Mouse (Mus musculus) liver, embryonic 11.5 days (tissue): ENCODE data around the gene Nrbf2. TPM values are rescaled to one million over a fixed set of nuclear protein-coding genes. Genes with fewer than 3 reads are reported as not detected.
A peak's percentile ranks its signal among the peaks of the same experiment; 100 is the strongest.

Source experiments
- ATAC-seq: fragments of 200-750 bp; cut with Nextera tagmentation; replicated peaks from 2 replicates; pipeline ENCODE4 v1.8.0; 2017; ENCODE audit warnings: moderate number of reproducible peaks, mild to moderate bottlenecking, moderate TSS enrichment, moderate library complexity; ENCODE audit not compliant: low FRiP score
- DNase-seq: peaks from one replicate; pipeline ENCODE4 v3.0.0-alpha.2; 2017; ENCODE audit warnings: low spot score
- H3K27ac ChIP-seq: fragments of 300-500 bp; sonication (generic); 2 replicates; pipeline ENCODE4 v1.5.1; 2014; ENCODE audit warnings: mild to moderate bottlenecking, low read depth, low read length, control low read depth
- H3K27me3 ChIP-seq: fragments of 300-500 bp; sonication (generic); replicated peaks from 2 replicates; pipeline ENCODE4 v1.6.1; 2014; ENCODE audit warnings: low read length, mixed read lengths; ENCODE audit not compliant: control insufficient read depth, insufficient read depth
- H3K36me3 ChIP-seq: fragments of 300-500 bp; sonication (generic); 2 replicates; pipeline ENCODE4 v1.6.1; 2014; ENCODE audit warnings: mild to moderate bottlenecking, low read length, moderate library complexity, mixed read lengths; ENCODE audit not compliant: control insufficient read depth, insufficient read depth
- H3K4me1 ChIP-seq: fragments of 300-500 bp; sonication (generic); replicated peaks from 2 replicates; pipeline ENCODE4 v1.6.1; 2014; ENCODE audit warnings: low read length, mixed read lengths; ENCODE audit not compliant: control insufficient read depth, insufficient read depth
- H3K4me2 ChIP-seq: fragments of 300-500 bp; sonication (generic); 2 replicates; pipeline ENCODE4 v1.6.1; 2014; ENCODE audit warnings: mild to moderate bottlenecking, control low read depth, moderate library complexity
- H3K4me3 ChIP-seq: fragments of 300-500 bp; sonication (generic); 2 replicates; pipeline ENCODE4 v1.5.1; 2014; ENCODE audit warnings: low read depth, low read length, control low read depth
- H3K9ac ChIP-seq: fragments of 300-500 bp; sonication (generic); 2 replicates; pipeline ENCODE4 v1.6.1; 2014; ENCODE audit warnings: low read depth, low read length, control low read depth
- H3K9me3 ChIP-seq: fragments of 300-500 bp; sonication (generic); 2 replicates; pipeline ENCODE4 v1.6.1; 2016; ENCODE audit warnings: low read length, inconsistent platforms, mixed read lengths; ENCODE audit not compliant: control insufficient read depth
- WGBS: fragments of 180-500 bp; shearing (Covaris S2); extraction: QIAGEN DNeasy Blood & Tissue Kit; methylation state at CpG from one replicate; pipeline ENCODE4 v1.1.7; 2014; 5-methylcytosine and 5-hydroxymethylcytosine counted together
- polyA plus RNA-seq: library from polyadenylated mRNA; unstranded; fragments of >200 nt; fragmentation: Nextera tagmentation; extraction: Ambion mirVana; gene quantifications from 2 replicates; pipeline ENCODE4 v1.2.1, GENCODE M21; 2014

Nrbf2 gene
- polyA plus RNA-seq, 1 experiment from 2014 or later, result 44.0 TPM

- ATAC-seq, result peak; percentile 61
These were observed 337 bp downstream of the Nrbf2 start for GRCm38 (mm10) chr10:67284761-67285175.

DNA sequence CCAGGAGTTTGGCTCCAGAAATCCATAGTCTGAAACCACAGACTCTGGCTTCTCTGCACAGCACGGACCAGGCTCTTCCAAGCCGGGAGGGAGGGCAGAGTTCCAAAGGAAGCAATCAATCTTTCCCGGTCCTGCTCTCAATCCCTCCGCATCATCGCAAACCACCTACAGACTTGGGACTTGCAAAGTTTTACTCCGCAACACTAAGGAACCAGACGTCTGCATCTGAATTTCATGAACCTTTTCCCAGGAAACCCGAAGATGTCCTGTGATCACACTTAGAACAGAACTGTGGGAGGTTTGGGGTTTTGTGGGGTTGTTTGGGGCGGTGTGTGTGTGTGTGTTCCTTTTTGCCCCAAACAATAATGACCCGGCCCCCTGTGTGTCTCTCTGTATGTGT is 794 bp downstream of the Nrbf2 start:
- Histone ChIP-seq H3K36me3 (no peaks in the 10 kb centered on the region), H3K4me2 (peak overlapping the region; percentile 95), H3K9ac (peak overlapping the region; percentile 77), H3K4me1 (peaks cover 26% of the 10 kb centered on the region), H3K9me3 (no peaks in the 10 kb centered on the region), H3K4me3 (peak overlapping the region; percentile 83), H3K27ac (peak overlapping the region; percentile 35; the same call in 1 of the 2 replicates), H3K27me3 (no peaks in the 10 kb centered on the region)
- peak; percentile 2 for ATAC-seq
- WGBS, result 4% methylated on average over 10 of the region's 10 CpGs
- DNase-seq, result no peak

More at GRCm38 (mm10) chr10:67284761-67285175, 337 bp downstream of the Nrbf2 start:
- Histone ChIP-seq H3K4me1 (peaks cover 26% of the 10 kb centered on the region), H3K27ac (peak overlapping the region; percentile 35; the same call in 1 of the 2 replicates), H3K4me2 (peak overlapping the region; percentile 95), H3K9ac (peak overlapping the region; percentile 77), H3K4me3 (peak overlapping the region; percentile 83), H3K36me3 (no peaks in the 10 kb centered on the region), H3K27me3 (no peaks in the 10 kb centered on the region), H3K9me3 (no peaks in the 10 kb centered on the region)
- under 1% methylated on average over 37 of the region's 41 CpGs for WGBS
- DNase-seq, result peak; percentile 62

- no peaks in the 10 kb centered on the region for H3K27me3 ChIP-seq
- 82% methylated on average over 9 of the region's 9 CpGs for WGBS
- H3K27ac ChIP-seq, result no peak overlapping the region
- no peaks in the 10 kb centered on the region for H3K9me3 ChIP-seq
- peaks cover 26% of the 10 kb centered on the region for H3K4me1 ChIP-seq
- DNase-seq, result no peak
- H3K36me3 ChIP-seq, result no peaks in the 10 kb centered on the region
- ATAC-seq, result no peak
- peak overlapping the region; percentile 77 for H3K9ac ChIP-seq
- H3K4me3 ChIP-seq, result peak overlapping the region; percentile 83
- H3K4me2 ChIP-seq, result peak overlapping the region; percentile 95
These were observed 1.6 kb downstream of the Nrbf2 start for GRCm38 (mm10) chr10:67283516-67283915.

- DNase-seq (no peak), ATAC-seq (no peak)
- no peaks in the 10 kb centered on the region for H3K9me3 ChIP-seq
- WGBS, result 79% methylated on average over 2 of the region's 2 CpGs
- H3K27ac ChIP-seq, result no peak overlapping the region
- H3K36me3 ChIP-seq, result no peaks in the 10 kb centered on the region
- H3K4me1 ChIP-seq, result peaks cover 26% of the 10 kb centered on the region
- H3K4me3 ChIP-seq, result no peak overlapping the region
- peak overlapping the region; percentile 95; the same call in 1 of the 2 replicates for H3K4me2 ChIP-seq
- H3K9ac ChIP-seq, result no peak overlapping the region
- no peaks in the 10 kb centered on the region for H3K27me3 ChIP-seq
These were observed 2.6 kb downstream of the Nrbf2 start for GRCm38 (mm10) chr10:67282531-67282930.

- H3K4me1 ChIP-seq, result peaks cover 26% of the 10 kb centered on the region
- H3K27ac ChIP-seq, result no peak overlapping the region
- H3K4me3 ChIP-seq, result no peak overlapping the region
- 56% methylated on average over 8 of the region's 8 CpGs for WGBS
- DNase-seq, result no peak
- no peak for ATAC-seq
- no peak overlapping the region for H3K9ac ChIP-seq
- no peak overlapping the region for H3K4me2 ChIP-seq
- no peaks in the 10 kb centered on the region for H3K9me3 ChIP-seq
- no peaks in the 10 kb centered on the region for H3K27me3 ChIP-seq
- no peaks in the 10 kb centered on the region for H3K36me3 ChIP-seq
These were observed 3.3 kb downstream of the Nrbf2 start for GRCm38 (mm10) chr10:67281852-67282251.

DNA sequence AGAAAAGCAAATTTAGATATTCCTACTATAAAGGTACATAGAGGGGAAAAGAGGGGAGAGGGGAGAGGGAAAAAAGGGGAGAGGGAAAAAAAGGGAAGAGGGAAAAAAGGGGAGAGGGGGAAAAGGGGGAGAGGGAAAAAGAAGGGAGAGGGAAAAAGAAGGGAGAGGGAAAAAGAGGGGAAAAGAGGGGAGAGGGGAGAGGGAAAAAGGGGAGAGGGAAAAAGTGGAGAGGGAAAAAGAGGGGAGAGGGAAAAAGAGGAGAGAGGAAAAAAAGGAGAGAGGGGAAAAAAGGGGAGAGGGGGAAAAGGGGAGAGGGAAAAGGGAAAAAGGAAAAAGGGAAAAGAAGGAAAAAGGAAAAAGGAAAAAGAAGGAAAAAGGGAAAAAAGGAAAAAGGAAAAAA is 9.2 kb downstream of the Nrbf2 start:
- no peak overlapping the region for H3K4me2 ChIP-seq
- ATAC-seq (no peak), DNase-seq (no peak)
- H3K9ac ChIP-seq, result no peak overlapping the region
- H3K27me3 ChIP-seq, result no peaks in the 10 kb centered on the region
- H3K4me3 ChIP-seq, result no peak overlapping the region
- H3K9me3 ChIP-seq, result no peaks in the 10 kb centered on the region
- peaks cover 10% of the 10 kb centered on the region; the same call in 1 of the 2 replicates for H3K36me3 ChIP-seq
- H3K27ac ChIP-seq, result no peak overlapping the region
- no peaks in the 10 kb centered on the region for H3K4me1 ChIP-seq

DNA sequence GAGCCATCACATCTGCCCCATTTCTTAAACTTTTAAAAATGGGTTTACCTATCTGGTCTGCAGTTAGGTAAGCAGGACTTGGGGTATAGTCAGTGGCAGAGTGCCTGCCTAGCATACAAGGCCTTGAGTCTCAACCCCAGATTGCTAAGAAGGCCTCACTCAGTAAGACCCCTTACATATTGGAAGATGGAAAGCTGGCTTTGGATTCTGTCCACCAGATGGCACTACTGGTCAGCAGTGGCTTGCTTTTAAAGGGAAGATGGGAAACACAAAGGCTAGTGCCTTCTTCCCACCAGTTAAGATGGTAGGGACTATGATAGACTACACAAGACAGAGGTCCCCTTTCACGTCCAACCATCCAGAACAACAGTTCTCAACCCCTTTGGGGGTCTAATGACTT is 20.3 kb downstream of the Nrbf2 start:
- H3K27me3 ChIP-seq, result no peaks in the 10 kb centered on the region
- no peak for ATAC-seq

GRCm38 (mm10) chr10:67253115-67253514 is 32.0 kb downstream of the Nrbf2 start:
- Histone ChIP-seq H3K4me2 (no peak overlapping the region), H3K4me3 (no peak overlapping the region), H3K36me3 (peaks cover 7% of the 10 kb centered on the region; the same call in 1 of the 2 replicates), H3K9me3 (no peaks in the 10 kb centered on the region), H3K4me1 (no peaks in the 10 kb centered on the region), H3K9ac (no peak overlapping the region), H3K27me3 (no peaks in the 10 kb centered on the region), H3K27ac (no peak overlapping the region)
- 88% methylated on average over 1 of the region's 1 CpGs for WGBS
- DNase-seq, result no peak
- no peak for ATAC-seq

More for the DNA sequence above, 20.3 kb downstream of the Nrbf2 start:
- WGBS, result 41% methylated on average over 1 of the region's 1 CpGs
- Histone ChIP-seq H3K27ac (no peak overlapping the region), H3K4me3 (no peak overlapping the region), H3K4me2 (no peak overlapping the region), H3K36me3 (peaks cover 7% of the 10 kb centered on the region; the same call in 1 of the 2 replicates), H3K9ac (no peak overlapping the region), H3K4me1 (no peaks in the 10 kb centered on the region), H3K9me3 (no peaks in the 10 kb centered on the region)
- no peak for DNase-seq

DNA sequence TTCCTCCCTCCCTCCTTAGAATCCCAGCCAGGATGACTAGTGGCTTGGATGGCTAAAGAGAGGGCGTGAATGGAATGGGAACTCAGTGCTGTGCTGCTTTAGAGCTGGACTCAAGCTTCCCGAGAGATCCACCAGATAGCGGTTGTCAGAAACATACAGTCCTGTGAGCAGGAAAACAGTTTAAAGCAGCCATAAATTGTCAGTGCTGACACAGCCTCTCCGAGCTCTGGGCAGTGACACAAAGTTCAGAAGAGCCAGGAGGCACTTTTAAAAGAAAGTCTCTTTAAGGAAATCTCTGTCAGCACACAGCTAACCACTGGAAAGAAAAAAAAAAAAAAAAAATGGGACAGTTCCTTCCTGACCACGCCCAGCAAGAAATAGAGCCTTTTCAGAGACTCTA is 32.8 kb downstream of the Nrbf2 start:
- Histone ChIP-seq H3K27ac (no peak overlapping the region), H3K4me1 (no peaks in the 10 kb centered on the region), H3K9ac (no peak overlapping the region), H3K36me3 (peaks cover 7% of the 10 kb centered on the region; the same call in 1 of the 2 replicates), H3K4me2 (no peak overlapping the region), H3K4me3 (no peak overlapping the region), H3K27me3 (no peaks in the 10 kb centered on the region), H3K9me3 (no peaks in the 10 kb centered on the region)
- 69% methylated on average over 5 of the region's 5 CpGs for WGBS
- DNase-seq (no peak), ATAC-seq (no peak)
